Mouse (Mus musculus): ENCODE measurements around the gene Slc36a3. TPM values are rescaled to one million over a fixed set of nuclear protein-coding genes. Genes with fewer than 3 reads are reported as not detected.
"Not testable (repeated sequence)": the region's sequence is repeated elsewhere in the genome, so short reads cannot be mapped to it uniquely, and the experiment has no call there.

Gene Slc36a3
- total RNA-seq, 1 experiment from 2014 or later = not detected

GRCm38 (mm10) chr11:55120821-55121271 is 30.7 kb downstream of the Slc36a3 start:
- ATAC-seq (replicated peaks in 1 of 2; ENCODE audit: insufficient read depth in 1 of 2, low FRiP score in 2 of 2, low TSS enrichment in 1 of 2, low read depth in 1 of 2, poor library complexity in 2 of 2, severe bottlenecking in 2 of 2) = peak; percentile 78 to 86

- no peak for ATAC-seq (replicated peaks in 1 of 2; ENCODE audit: insufficient read depth in 1 of 2, low FRiP score in 2 of 2, low TSS enrichment in 1 of 2, low read depth in 1 of 2, poor library complexity in 2 of 2, severe bottlenecking in 2 of 2)
Measured at GRCm38 (mm10) chr11:55120279-55120678, 31.2 kb downstream of the Slc36a3 start.

- 0 out of 4 replicates have a peak, but pooled peaks of 1 of the 2 experiments have one; percentile 6 for ATAC-seq (replicated peaks in 1 of 2; ENCODE audit: insufficient read depth in 1 of 2, low FRiP score in 2 of 2, low TSS enrichment in 1 of 2, low read depth in 1 of 2, poor library complexity in 2 of 2, severe bottlenecking in 2 of 2)
Measured at GRCm38 (mm10) chr11:55117031-55117430, 34.5 kb downstream of the Slc36a3 start.

GRCm38 (mm10) chr11:55116004-55116403 is 35.5 kb downstream of the Slc36a3 start:
- ATAC-seq (replicated peaks in 1 of 2; ENCODE audit: insufficient read depth in 1 of 2, low FRiP score in 2 of 2, low TSS enrichment in 1 of 2, low read depth in 1 of 2, poor library complexity in 2 of 2, severe bottlenecking in 2 of 2) = no peak

DNA sequence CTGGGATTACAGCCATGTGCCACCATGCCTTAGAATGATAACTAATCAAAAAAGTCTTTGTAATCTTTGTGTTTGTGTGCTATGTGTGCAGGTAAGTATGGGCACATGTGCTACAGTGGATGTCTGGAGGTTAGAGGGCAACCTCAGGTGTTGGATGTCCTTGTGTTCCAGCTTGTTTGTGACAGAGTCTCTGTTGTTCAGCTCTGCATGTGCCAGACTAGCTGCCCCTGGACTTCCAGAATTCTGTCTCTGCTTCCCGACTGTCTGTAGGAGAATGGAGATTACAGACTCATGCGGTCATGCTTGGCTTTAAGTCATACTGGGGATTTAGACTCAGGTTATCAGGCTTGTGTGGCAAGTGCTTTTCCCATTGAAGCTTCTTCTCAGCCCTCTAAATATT is 37.2 kb downstream of the Slc36a3 start:
- ATAC-seq (replicated peaks in 1 of 2; ENCODE audit: insufficient read depth in 1 of 2, low FRiP score in 2 of 2, low TSS enrichment in 1 of 2, low read depth in 1 of 2, poor library complexity in 2 of 2, severe bottlenecking in 2 of 2) = no peak

DNA sequence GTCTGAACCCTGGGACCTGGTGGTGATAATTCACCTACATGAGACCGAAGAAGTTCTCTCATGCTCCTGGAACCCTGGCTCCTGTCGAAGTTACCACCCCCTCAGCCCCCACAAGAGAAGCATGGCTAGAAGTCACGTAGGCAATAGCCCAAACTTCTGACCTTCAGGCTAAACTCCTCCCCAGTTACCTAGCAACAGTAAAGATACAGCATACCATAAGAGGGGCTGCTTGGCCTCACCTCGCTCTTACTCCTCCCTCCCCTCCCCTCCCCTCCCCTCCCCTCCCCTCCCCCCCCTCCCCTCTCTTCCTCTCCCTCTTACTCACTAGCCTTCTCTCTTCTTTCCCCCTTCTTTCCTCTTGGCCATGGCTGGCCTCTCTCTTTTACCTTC is 37.7 kb downstream of the Slc36a3 start:
- not testable (repeated sequence) for ATAC-seq (replicated peaks in 1 of 2; ENCODE audit: insufficient read depth in 1 of 2, low FRiP score in 2 of 2, low TSS enrichment in 1 of 2, low read depth in 1 of 2, poor library complexity in 2 of 2, severe bottlenecking in 2 of 2)

DNA sequence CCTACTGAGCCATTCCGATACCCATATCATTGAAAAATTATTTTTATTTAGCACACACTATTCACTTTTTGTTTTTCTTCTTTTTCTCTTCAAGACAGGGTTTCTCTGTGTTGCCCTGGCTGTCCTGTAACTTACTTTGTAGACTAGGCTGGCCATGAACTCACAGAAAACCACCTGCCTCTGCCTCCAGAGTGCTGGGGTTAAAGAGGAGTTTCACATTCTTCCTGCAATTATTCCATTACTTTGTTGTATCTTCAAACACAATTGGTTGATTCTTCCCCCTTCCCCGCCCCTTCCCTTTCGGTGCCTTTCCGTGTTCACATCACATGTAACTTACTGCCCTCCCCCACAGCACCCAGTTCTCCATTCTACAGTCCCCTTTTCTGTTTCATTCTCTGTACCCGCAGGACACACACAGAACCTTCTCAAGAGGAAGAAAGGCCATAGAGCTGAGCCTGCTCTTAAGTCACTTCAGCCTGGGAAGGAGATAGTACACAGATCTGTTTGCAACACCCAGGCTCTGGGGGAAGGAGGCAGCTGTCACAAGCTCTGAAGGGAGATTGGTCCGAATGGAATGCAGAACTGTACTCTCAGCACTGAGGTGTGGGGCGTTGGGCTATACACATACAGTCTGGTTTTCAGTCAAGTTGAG is 38.2 kb downstream of the Slc36a3 start:
- ATAC-seq (replicated peaks in 1 of 2; ENCODE audit: insufficient read depth in 1 of 2, low FRiP score in 2 of 2, low TSS enrichment in 1 of 2, low read depth in 1 of 2, poor library complexity in 2 of 2, severe bottlenecking in 2 of 2) = peak; percentile 70 to 93

DNA sequence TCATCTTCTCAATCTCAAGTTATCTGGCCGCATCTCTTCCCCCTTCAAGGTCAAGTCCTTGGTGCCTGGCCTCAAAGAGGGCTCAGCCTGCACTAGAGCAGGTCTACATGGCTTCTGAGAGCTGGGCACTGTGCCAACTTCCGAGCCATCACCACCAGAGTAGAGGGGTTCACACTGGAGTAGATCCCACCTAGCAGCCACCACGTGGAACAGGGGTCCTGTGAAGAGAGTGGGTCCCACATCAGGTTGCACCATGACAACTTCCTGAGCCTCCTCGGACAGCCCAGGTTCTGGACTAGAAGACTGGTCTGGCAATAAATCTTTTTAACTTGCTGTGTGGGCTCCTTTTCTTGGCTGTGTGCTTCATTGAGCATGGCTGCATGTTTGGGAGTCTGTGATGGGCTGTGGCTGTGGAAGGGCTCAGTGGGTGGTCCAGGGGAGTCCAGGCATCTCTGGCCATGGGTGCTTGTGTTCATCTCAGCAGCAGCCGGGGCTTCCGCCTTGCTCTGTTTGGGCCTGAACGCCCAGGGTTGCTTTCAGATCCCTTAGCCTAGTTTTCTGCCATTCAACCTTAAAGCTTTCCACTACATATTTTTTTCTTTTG is 40.8 kb downstream of the Slc36a3 start:
- ATAC-seq (replicated peaks in 1 of 2; ENCODE audit: insufficient read depth in 1 of 2, low FRiP score in 2 of 2, low TSS enrichment in 1 of 2, low read depth in 1 of 2, poor library complexity in 2 of 2, severe bottlenecking in 2 of 2) = no peak

- ATAC-seq (replicated peaks in 1 of 2; ENCODE audit: insufficient read depth in 1 of 2, low FRiP score in 2 of 2, low TSS enrichment in 1 of 2, low read depth in 1 of 2, poor library complexity in 2 of 2, severe bottlenecking in 2 of 2) = no peak
Measured at GRCm38 (mm10) chr11:55109521-55110300, 41.8 kb downstream of the Slc36a3 start.

DNA sequence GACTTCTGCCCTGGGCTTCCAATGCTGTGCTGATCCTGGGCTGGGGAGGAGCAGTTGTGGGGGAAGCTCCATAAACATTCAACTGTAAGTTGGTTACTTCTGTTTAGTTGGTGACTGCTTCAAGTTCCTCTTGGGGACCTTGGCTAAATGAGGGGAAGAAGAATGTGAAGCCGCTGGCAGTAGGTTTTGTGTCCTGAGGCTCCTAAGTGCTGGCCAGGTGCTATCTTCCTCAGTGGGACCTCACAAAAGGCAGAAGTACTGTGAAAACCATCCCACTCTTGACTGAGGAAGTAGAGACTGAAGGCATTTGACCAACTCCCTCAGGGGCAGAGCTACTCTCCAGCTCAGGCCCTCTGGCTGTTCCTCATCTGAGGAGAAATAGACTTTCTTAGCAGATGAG is 44.9 kb downstream of the Slc36a3 start:
- ATAC-seq (replicated peaks in 1 of 2; ENCODE audit: insufficient read depth in 1 of 2, low FRiP score in 2 of 2, low TSS enrichment in 1 of 2, low read depth in 1 of 2, poor library complexity in 2 of 2, severe bottlenecking in 2 of 2) = peak; percentile 46 to 68

DNA sequence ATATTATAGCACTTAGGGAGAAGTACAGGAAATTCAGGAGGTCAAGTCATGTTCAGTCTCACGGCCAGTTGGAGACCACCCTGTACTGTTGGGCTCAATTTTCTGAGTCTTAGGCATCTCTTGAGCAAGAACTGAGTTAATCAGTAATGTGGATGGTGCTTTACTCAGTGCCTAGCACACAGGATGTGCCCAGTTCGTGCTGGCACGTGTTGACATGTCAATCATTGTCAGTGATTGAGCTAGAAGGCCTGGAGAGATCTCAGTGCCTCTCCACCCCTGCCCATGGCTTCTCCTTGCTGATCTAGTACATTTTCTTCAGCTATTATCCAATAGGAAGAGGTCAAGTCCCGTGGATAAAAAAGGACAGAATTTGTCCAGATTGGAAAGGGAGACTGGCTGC is 46.1 kb downstream of the Slc36a3 start:
- ATAC-seq (replicated peaks in 1 of 2; ENCODE audit: insufficient read depth in 1 of 2, low FRiP score in 2 of 2, low TSS enrichment in 1 of 2, low read depth in 1 of 2, poor library complexity in 2 of 2, severe bottlenecking in 2 of 2) = no peak

GRCm38 (mm10) chr11:55103229-55103628 is 48.3 kb downstream of the Slc36a3 start:
- ATAC-seq (replicated peaks in 1 of 2; ENCODE audit: insufficient read depth in 1 of 2, low FRiP score in 2 of 2, low TSS enrichment in 1 of 2, low read depth in 1 of 2, poor library complexity in 2 of 2, severe bottlenecking in 2 of 2) = no peak

GRCm38 (mm10) chr11:55102015-55102414 is 49.5 kb downstream of the Slc36a3 start:
- ATAC-seq (replicated peaks in 1 of 2; ENCODE audit: insufficient read depth in 1 of 2, low FRiP score in 2 of 2, low TSS enrichment in 1 of 2, low read depth in 1 of 2, poor library complexity in 2 of 2, severe bottlenecking in 2 of 2) = no peak

GRCm38 (mm10) chr11:55099868-55100267 is 51.6 kb downstream of the Slc36a3 start:
- peak; percentile 46 for ATAC-seq (replicated peaks in 1 of 2; ENCODE audit: insufficient read depth in 1 of 2, low FRiP score in 2 of 2, low TSS enrichment in 1 of 2, low read depth in 1 of 2, poor library complexity in 2 of 2, severe bottlenecking in 2 of 2)

- no peak for ATAC-seq (replicated peaks in 1 of 2; ENCODE audit: insufficient read depth in 1 of 2, low FRiP score in 2 of 2, low TSS enrichment in 1 of 2, low read depth in 1 of 2, poor library complexity in 2 of 2, severe bottlenecking in 2 of 2)
Measured at GRCm38 (mm10) chr11:55099019-55099771, 52.3 kb downstream of the Slc36a3 start.

DNA sequence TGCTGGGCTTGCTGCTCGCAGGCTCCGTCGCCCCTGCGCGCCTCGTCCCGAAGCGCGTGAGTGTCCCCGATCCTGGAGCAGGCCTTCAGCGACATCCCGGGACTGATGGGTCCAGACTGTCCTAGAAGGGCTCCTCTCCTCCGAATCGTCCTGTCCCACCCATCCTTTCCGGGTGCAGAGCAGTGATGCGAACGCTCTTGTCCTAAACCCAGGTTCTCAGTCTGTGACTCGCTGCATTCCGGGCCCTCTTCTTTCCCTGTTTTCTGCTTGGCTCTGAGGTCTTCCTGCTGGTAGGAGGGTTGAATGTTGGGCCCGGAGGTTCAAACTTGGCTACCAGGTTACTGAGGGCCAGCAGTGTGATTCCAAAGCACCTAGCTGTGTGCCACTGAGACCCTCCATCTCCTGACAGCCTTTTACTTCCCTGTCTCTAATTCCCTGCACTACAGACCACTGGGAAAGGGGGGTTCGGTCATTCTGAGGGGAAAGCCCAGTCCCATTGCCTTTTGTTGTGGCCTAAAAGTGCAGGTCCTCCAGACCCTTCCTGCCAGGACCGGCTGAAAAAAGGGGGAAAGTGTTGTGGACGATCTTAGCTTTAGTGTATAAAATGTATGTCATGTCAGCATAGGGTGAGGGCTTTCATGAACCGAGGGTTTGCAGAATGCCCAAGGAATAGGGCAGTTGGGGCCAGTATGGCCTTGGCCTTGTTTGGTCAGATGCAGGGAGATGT is 53.2 kb downstream of the Slc36a3 start:
- ATAC-seq (replicated peaks in 1 of 2; ENCODE audit: insufficient read depth in 1 of 2, low FRiP score in 2 of 2, low TSS enrichment in 1 of 2, low read depth in 1 of 2, poor library complexity in 2 of 2, severe bottlenecking in 2 of 2) = no peak; a peak in 1 of 4 replicates
